Mouse (Mus musculus) hindbrain, postnatal 0 days (tissue): ENCODE results near the gene Ccdc137. TPM values are rescaled to one million over a fixed set of nuclear protein-coding genes. Genes with fewer than 3 reads are reported as not detected.

Experiments
- ATAC-seq: fragments of 200-750 bp; cut with Nextera tagmentation; 2 replicates; pipeline ENCODE4 v1.8.0; 2017; ENCODE audit warnings: mild to moderate bottlenecking, moderate TSS enrichment, moderate library complexity
- DNase-seq: peaks from one replicate; pipeline ENCODE4 v3.0.0-alpha.2; 2015; ENCODE audit warnings: low spot score
- H3K27ac ChIP-seq: fragments of 300-500 bp; sonication (generic); 2 replicates; pipeline ENCODE4 v1.5.1; 2014; ENCODE audit warnings: mild to moderate bottlenecking
- H3K27me3 ChIP-seq: fragments of 300-500 bp; sonication (generic); 2 replicates; pipeline ENCODE4 v1.6.1; 2014; ENCODE audit warnings: low read length, mixed read lengths; ENCODE audit not compliant: insufficient read depth
- H3K36me3 ChIP-seq: fragments of 300-500 bp; sonication (generic); 2 replicates; pipeline ENCODE4 v1.6.1; 2014; ENCODE audit warnings: low read length, mixed read lengths; ENCODE audit not compliant: insufficient read depth
- H3K4me1 ChIP-seq: fragments of 300-500 bp; sonication (generic); 2 replicates; pipeline ENCODE4 v1.6.1; 2014; ENCODE audit warnings: antibody characterized with exemption, low read length, mixed read lengths; ENCODE audit not compliant: insufficient read depth
- H3K4me2 ChIP-seq: fragments of 300-500 bp; sonication (generic); 2 replicates; pipeline ENCODE4 v1.6.1; 2014; ENCODE audit warnings: low read depth, mild to moderate bottlenecking, low read length, moderate library complexity, mixed read lengths
- H3K4me3 ChIP-seq: fragments of 300-500 bp; sonication (generic); 2 replicates; pipeline ENCODE4 v1.5.1; 2014; ENCODE audit warnings: low read length
- H3K9ac ChIP-seq: fragments of 300-500 bp; sonication (generic); replicated peaks from 2 replicates; pipeline ENCODE4 v1.6.1; 2014; ENCODE audit warnings: mild to moderate bottlenecking, low read length, moderate library complexity, mixed read lengths
- H3K9me3 ChIP-seq: fragments of 300-500 bp; sonication (generic); 2 replicates; pipeline ENCODE4 v1.6.1; 2016; ENCODE audit warnings: low read length, mixed read lengths
- CTCF ChIP-seq: IDR thresholded peaks from 2 replicates; pipeline ENCODE4 v1.5.1; 2016; ENCODE audit warnings: antibody characterized with exemption, control low read depth, low read depth
- WGBS: fragments of 180-500 bp; shearing (Covaris S2); extraction: QIAGEN DNeasy Blood & Tissue Kit; methylation state at CpG from one replicate; pipeline ENCODE4 v1.1.7; 2014; 5-methylcytosine and 5-hydroxymethylcytosine counted together
- polyA plus RNA-seq: library from polyadenylated mRNA; unstranded; fragments of >200 nt; fragmentation: Nextera tagmentation; extraction: Ambion mirVana; gene quantifications from 2 replicates; pipeline ENCODE4 v1.2.1, GENCODE M21; 2015
- total RNA-seq: library from RNA; depleted of rRNA; stranded (reverse); fragments of >200 nt; gene quantifications from 2 replicates; pipeline ENCODE4 v1.2.3, GENCODE M21; 2014

The Ccdc137 gene
- total and polyA plus RNA-seq, 2 experiments from 2014 or later = 15.4 to 17.3 TPM

- Histone ChIP-seq H3K9me3 (no peaks in the 10 kb centered on the region), H3K4me1 (peaks cover 8% of the 10 kb centered on the region; the same call in 1 of the 2 replicates), H3K36me3 (peaks cover 16% of the 10 kb centered on the region; the same call in 1 of the 2 replicates), H3K27ac (peak overlapping the region; percentile 76; the same call in 1 of the 2 replicates), H3K4me2 (peak overlapping the region; percentile 93), H3K27me3 (no peaks in the 10 kb centered on the region), H3K9ac (peak overlapping the region; percentile 66), H3K4me3 (peak overlapping the region; percentile 49)
- TF ChIP-seq CTCF = peak; percentile 39
- 65% methylated on average over 6 of the region's 6 CpGs for WGBS
- no peak for ATAC-seq
- no peak for DNase-seq
These were observed 1.1 kb downstream of the Ccdc137 start for GRCm38 (mm10) chr11:120458847-120459597.

- TF ChIP-seq CTCF = no peak
- ATAC-seq = no peak
- WGBS = 88% methylated on average over 2 of the region's 2 CpGs
These were observed 5.6 kb downstream of the Ccdc137 start for GRCm38 (mm10) chr11:120463536-120463935.

GRCm38 (mm10) chr11:120464365-120464764 is 6.5 kb downstream of the Ccdc137 start:
- Histone ChIP-seq H3K27ac (no peak overlapping the region), H3K4me1 (peaks cover 20% of the 10 kb centered on the region), H3K4me3 (no peak overlapping the region), H3K27me3 (no peaks in the 10 kb centered on the region), H3K9me3 (no peaks in the 10 kb centered on the region), H3K9ac (no peak overlapping the region), H3K36me3 (peaks cover 16% of the 10 kb centered on the region; the same call in 1 of the 2 replicates), H3K4me2 (no peak overlapping the region)
- DNase-seq (no peak), ATAC-seq (no peak)
- 91% methylated on average over 5 of the region's 5 CpGs for WGBS
- TF ChIP-seq CTCF = no peak

More at GRCm38 (mm10) chr11:120463536-120463935, 5.6 kb downstream of the Ccdc137 start:
- Histone ChIP-seq H3K4me1 (peaks cover 21% of the 10 kb centered on the region), H3K9ac (no peak overlapping the region), H3K27ac (no peak overlapping the region), H3K27me3 (no peaks in the 10 kb centered on the region), H3K4me3 (no peak overlapping the region), H3K36me3 (peaks cover 16% of the 10 kb centered on the region; the same call in 1 of the 2 replicates), H3K4me2 (no peak overlapping the region), H3K9me3 (no peaks in the 10 kb centered on the region)
- DNase-seq = no peak

GRCm38 (mm10) chr11:120465521-120465920 is 7.6 kb downstream of the Ccdc137 start:
- WGBS = 91% methylated on average over 4 of the region's 4 CpGs
- Histone ChIP-seq H3K4me1 (peaks cover 20% of the 10 kb centered on the region), H3K27me3 (no peaks in the 10 kb centered on the region), H3K36me3 (peaks cover 26% of the 10 kb centered on the region), H3K9ac (no peak overlapping the region), H3K9me3 (no peaks in the 10 kb centered on the region), H3K27ac (no peak overlapping the region), H3K4me3 (no peak overlapping the region), H3K4me2 (no peak overlapping the region)
- DNase-seq (no peak), ATAC-seq (no peak)
- no peak for TF ChIP-seq CTCF

GRCm38 (mm10) chr11:120467051-120467735 is 9.3 kb downstream of the Ccdc137 start, which contains the start of gene Arl16:
Arl16 (minus strand) TSS chr11:120467607.
- H3K4me2 ChIP-seq = peak within 1 kb of the TSS; percentile 88
- WGBS = under 1% methylated on average over 53 of the region's 54 CpGs
- H3K4me3 ChIP-seq = peak within 1 kb of the TSS; percentile 98
- ATAC-seq (peak; percentile 100), DNase-seq (peak; percentile 99)
- H3K9ac ChIP-seq = peak within 1 kb of the TSS; percentile 93
- no peaks in the 10 kb centered on the region for H3K27me3 ChIP-seq
- peaks cover 29% of the 10 kb centered on the region for H3K36me3 ChIP-seq
- H3K4me1 ChIP-seq = peaks cover 20% of the 10 kb centered on the region
- peak within 1 kb of the TSS; percentile 91 for H3K27ac ChIP-seq
- no peaks in the 10 kb centered on the region for H3K9me3 ChIP-seq
- peak; percentile 19; the same call in 1 of the 2 replicates for TF ChIP-seq CTCF

GRCm38 (mm10) chr11:120467736-120468092 is 9.8 kb downstream of the Ccdc137 start:
- H3K27me3 ChIP-seq = no peaks in the 10 kb centered on the region
- peak overlapping the region; percentile 93 for H3K9ac ChIP-seq
- 2% methylated on average over 33 of the region's 33 CpGs for WGBS
- H3K4me2 ChIP-seq = peak overlapping the region; percentile 88
- H3K4me3 ChIP-seq = peak overlapping the region; percentile 98
- peak overlapping the region; percentile 73 for H3K27ac ChIP-seq
- H3K4me1 ChIP-seq = peaks cover 20% of the 10 kb centered on the region
- DNase-seq (no peak), ATAC-seq (no peak)
- no peaks in the 10 kb centered on the region for H3K9me3 ChIP-seq
- TF ChIP-seq CTCF = no peak
- peaks cover 30% of the 10 kb centered on the region for H3K36me3 ChIP-seq
